Mouse (Mus musculus): ENCODE data around the gene Cap1.
"Not testable (repeated sequence)": the region's sequence is repeated elsewhere in the genome, so short reads cannot be mapped to it uniquely, and the experiment has no call there.

Cap1 gene

DNA sequence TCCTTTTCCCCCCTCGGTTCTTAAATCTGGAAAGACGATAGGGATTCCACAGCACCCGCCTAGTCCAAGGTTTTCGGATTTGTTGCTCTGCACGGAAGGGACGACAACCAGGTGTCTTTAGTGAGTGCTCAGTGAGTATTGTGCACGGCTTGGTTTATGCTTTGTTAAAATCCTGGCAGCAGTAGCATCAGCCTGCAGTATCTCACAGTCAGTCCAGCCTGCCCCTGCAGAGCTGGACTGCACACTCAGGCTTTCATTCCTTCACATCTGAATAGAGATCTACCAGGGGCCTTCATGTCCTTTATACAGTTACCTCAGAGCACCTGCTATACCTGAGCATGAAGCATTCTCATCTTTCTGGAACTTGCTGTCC lies 49.5 kb downstream of the Cap1 start:
- DNase-seq: no peak

DNA sequence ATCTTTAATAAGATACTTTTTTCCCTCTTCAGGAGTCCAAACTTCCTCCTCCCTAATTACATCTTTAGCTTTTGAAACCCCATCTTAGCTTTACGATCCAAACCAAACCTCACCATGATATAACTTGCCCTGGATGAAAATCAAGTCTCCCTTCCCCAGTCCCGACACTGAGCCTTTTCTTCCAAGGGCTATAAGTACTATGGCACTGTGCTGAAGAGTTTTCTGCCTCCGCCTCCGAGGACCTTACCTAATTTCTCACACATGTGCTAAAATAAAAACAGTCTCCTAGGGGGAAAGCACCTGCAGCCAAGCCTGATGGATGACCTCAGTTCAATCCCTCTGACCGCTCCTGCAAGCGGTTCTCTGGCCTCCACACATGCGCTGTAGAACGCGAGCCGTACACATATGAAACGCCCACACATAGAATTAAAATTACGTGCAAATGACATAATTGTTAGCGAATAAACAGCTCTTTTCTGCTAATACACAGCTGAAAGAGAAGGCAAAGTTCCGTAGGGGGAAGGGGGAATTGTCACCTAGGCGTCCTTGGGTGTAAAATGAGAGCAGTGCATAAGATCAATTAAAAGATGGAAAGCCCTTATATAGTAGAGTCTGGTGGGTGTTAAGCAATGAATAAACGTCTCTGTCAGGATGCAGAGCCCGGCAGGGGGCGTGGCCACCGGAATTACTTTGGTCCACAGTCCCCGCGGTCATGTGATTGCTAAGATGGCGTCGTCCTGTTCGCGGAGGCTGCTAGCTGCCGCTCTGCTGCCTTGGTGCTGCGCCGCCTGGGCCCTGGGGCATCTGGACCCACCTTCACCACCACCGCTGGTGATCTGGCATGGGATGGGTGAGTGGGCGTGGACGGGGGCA lies 50.1 kb downstream of the Cap1 start, which contains the start of gene Ppt1:
Gene Ppt1 (plus strand): TSS at position 713 of the 873 bp plus-strand sequence.
- DNase-seq: peak; percentile 92 to 95

DNA sequence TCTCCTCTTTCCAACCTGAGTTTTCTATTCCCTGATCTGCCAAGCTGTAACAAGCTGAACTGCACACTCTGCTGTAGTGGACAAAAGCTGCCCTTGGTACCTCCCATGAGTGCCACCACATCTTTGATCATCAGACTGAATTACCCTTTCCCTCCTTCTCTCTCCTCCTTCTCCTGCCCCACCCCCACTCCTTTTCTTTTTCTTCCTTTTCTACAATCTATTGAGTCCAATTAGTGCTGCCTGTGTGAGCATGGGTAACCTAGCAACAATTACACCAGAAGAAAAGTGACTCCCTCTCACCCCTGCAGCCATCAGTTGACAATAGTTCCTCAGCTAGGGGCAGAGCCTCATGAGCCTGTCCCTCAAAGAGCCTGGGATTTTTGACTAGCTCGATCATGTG lies 54.0 kb downstream of the Cap1 start:
- DNase-seq: no peak

DNA sequence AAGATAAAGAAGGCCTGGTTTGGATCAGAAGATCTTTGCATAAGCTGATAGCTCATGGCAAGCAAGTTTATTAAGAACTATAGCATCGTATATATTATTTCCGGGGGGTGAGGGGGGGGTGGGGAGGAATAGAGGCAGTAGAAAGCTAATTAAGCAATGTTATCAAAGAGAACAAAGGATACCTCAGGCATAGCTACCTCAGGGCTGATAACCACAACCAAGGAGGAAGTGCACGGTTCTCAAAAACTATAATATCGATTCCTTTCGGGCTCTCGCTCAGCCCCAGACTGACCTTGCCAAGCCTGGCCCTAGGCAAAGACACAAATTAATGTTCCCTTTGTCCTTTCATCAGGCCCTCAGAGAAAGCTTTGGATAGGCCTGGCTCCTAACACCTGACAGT lies 56.5 kb downstream of the Cap1 start:
- no peak for DNase-seq

DNA sequence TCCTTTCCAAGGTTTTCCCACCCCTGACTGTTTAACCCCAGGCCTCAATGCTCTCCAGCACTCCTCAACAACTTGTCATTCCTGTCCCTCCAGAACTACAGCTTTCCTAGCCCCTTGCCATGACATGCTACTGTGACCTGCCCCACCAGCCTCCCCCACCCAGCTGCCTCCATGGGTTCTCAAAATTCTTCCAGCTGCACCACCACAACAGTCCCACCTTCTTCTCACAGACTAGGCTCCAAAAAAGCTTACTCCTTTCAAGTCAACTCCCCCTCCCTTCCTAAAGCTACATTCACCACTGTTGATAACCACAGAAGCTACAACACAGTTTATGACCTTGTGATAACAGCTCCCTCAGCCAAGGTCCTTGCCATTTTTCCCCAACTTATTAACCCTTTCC lies 58.2 kb downstream of the Cap1 start:
- DNase-seq: no peak

DNA sequence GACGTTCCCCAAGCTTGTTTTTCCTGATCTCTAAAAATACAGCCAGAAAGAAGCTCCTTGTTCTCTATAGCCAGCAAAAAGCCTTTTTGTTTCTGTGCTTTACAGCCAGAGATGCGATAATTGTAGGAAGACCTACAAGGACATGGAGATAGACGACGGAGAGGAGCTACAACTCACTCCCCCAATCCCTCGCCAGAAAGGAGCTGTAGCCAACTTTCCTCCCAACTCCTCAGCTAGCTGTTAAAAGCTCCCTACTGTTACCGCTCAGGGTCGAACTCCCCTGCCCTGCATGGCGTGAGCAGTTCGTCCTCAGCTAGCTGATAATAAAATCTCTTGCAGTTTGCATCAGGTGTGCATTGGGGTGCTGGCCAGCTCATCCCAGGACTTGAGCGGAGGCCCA lies 64.9 kb downstream of the Cap1 start:
- not testable (repeated sequence) for DNase-seq

DNA sequence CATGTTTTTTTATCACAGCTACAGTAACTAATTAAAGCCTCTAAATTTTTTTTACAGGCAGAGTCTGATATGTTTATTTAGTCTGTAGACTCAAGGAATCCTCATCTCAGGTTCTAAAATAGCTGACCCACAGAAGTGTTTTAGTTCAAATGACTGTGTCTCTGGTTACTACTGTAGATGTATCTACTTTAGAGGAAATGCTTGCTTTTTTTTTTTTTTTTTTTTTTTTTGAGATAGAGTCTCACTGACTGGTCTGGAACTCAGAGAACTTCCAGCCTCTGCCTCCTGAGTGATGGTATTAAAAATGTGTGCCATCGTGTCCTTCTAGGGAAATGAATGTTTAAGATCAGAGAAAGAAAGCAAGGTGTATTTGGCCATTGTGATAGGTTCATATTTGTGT lies 69.7 kb downstream of the Cap1 start:
- no peak for DNase-seq

DNA sequence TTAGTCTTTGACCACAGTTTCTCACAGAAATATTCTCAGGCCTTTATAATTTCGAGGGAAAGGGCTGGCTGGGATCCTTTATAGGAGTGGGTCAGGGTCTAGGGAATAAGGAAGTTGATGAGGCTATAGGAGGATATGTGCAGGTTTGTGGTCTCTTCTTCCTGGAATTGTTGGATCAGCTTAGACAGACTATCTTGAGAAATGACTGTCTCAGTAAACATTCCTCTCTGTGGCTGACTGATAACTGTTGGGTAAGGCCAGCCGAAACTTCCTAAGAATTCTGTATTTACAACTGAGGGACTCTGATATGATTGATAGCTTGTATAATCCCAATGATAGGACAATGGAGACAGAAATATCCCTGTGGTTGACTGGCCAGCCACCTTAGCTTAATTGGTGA lies 74.0 kb downstream of the Cap1 start:
- DNase-seq: no peak

DNA sequence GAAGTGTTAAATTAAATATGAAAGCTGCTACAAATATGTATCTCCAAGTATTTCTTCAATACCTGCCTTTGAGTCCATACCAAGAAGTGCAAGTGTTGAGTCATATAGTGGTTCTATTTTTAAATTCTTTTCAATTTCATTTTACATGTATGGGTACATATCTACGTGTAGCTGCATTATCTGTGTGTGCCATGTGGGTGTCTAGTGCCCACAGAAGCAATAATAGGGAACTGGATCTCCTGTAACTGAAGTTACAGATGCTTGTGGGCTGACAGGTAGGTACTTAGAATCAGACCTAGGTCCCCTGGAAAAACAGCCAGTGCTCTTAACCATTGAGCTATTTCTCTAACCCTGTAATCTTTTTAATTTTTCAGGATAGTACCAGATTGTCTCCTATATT lies 74.7 kb downstream of the Cap1 start:
- no peak for DNase-seq
